Mouse (Mus musculus) embryo, embryonic 11 days (tissue): ENCODE results near the gene Apof.
A peak's percentile ranks its signal among the peaks of the same experiment; 100 is the strongest.

Experiments used
- DNase-seq: peaks from one replicate; pipeline ENCODE4 v3.0.0-alpha.2; 2015

Gene Apof

DNA sequence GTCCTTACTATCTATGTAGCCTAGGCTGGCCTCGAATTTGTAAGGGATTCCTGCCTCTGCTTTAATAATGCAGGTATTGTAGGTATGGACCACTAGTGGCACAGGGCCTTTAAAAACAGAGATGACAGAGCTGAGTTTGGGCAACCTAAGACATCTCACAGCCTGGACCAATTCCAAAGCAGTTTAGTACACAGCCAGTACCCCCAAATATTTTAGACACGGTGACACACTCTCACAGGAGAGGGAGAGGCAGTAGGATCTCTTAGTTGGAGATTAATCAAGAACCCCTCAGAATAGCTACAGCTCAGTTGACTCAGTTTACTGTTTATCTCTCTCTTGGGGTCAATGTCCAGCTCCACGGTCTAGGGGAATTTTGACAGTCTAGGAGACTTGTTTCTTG is 33.9 kb downstream of the Apof start:
- DNase-seq, result no peak

DNA sequence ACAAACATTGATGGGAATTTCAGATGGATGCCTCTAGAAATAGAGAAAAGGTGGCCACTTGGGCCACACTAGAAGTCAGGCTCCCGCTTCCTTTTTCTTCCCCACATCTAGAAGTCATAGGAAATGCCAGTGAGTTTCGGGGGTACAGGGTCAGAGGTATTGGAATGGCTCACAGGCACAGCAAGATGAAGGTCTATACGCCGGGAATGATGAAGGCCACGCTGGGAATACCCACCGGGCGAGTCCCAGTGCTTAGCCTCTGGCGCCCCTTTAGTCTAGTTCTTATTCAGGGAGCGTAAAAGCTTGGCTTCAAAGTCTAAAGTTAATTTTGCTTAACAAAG is 34.3 kb downstream of the Apof start:
- DNase-seq, result no peak

DNA sequence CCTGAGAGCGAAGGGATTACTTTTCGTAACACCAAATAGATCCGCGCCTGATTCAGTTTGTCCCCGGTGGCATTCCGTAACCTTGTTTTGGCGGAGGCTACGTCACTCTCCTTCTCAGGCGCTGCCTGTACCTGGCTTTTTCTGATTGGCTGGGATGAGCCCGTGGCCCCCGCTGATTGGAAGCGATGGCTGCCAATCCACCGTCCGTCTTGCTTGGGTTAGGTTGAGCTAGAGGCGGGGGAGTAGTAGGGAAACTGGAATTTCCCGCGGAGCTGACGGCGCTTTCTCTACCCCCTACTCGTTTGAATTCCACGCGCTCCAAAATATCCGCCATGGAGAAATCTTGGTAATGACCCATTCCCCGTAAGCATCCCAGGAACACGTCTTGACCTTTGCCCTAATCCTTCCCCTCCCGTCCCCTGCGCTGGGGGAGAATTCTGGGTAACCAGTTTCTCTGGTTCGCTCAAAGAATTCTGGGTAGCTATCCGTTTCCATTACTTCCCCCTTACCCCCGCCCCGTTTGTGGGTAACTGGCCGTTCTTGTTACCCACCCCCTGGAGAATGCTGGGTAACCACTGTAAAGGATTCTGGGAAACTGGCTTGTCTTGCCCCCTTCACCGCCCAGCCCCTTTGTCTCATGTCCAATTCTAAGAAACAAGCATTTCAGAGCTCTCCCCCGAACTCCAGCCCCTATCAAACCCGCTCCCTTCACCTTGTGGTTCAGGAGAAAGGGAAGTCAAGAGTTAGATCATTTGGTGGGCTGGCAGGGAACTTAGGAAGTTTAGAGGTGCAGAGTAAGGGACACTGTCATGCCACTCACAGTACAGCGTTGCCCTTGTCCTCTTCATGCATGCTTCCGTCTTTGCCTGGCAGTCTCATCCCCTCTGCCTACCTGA is 34.9 kb downstream of the Apof start, which contains the start of gene Pan2:
Gene Pan2, plus strand, starts transcription at position 210 of the 896 bp plus-strand sequence.
- DNase-seq, result peak; percentile 98

DNA sequence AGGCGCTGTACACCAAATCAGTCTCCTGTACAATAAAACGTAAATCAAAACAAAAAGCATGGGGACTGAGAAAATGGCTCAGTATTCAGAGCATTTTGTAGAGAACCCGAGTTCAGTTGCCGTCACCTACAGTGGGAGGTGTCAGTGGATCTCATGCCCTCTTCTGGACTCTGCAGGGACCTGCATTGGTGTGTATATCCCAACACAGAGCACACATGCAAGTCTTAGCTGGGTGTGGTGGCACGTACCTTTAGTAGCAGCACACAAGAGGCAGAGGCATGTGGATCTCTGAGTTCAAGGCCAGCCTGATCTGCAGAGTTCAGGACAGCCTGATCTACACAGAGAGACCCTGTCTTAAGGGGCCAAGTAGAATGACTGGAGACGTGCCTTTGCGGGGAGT is 41.2 kb downstream of the Apof start:
- no peak for DNase-seq

DNA sequence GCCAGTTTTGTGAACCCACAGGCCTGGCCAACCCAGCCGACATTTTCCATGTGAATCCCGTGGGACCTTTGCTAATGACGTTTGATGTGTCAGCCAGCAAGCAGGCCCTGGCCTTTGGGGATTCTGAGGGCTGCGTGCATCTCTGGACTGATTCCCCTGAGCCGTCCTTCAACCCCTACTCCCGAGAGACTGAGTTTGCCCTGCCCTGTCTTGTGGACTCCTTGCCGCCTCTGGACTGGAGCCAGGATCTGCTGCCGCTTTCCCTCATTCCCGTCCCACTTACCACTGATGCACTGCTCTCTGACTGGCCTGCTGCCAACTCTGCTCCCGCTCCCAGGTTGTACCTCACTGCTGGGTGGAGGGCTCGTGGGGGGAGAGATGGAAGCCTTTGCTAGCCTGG is 41.7 kb downstream of the Apof start:
- DNase-seq, result no peak

DNA sequence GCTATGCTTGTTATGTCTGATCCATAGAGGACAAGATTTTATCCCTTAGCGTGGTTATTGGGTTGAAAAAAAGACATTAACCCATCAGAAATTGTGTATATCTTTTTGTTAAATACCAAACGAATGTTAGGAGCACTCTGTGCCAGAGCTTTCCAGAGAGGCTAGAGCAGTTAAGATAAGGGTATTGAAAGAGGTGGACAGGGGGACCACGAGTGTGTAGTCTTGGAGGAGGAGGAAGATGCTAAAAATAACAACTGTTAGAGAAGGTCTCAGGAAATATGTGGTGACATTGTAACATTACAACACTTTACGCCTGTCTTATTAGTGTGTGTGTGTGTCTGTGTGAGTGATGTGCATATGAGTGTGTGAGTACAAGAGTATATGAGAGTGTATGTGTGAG is 42.4 kb downstream of the Apof start:
- DNase-seq, result no peak

DNA sequence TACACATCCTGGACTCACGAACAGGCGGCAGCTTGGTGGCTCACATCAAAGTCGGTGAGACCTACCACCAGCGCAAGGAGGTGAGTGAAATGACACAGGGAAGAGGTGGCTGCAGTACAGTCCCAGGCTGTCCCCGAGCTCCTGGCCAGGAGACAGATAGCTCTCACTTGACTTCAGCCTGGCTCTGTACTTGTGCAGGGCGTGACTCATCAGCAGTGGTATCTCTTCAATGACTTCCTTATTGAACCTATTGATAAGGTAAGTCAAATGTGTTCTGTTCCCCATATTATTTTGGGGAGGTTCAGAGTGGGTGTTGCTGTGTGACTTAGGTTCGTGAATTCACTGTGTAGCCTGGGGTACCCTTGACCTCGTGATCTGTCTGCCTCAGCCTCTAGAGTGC is 47.1 kb downstream of the Apof start:
- DNase-seq, result no peak
